Mouse (Mus musculus): Measurements from ENCODE around the gene Shank3.

The Shank3 gene

GRCm38 (mm10) chr15:89555591-89555990, 56.2 kb downstream of the Shank3 start:
- intact Hi-C loops (cut with DNase I), result no loop called here

DNA sequence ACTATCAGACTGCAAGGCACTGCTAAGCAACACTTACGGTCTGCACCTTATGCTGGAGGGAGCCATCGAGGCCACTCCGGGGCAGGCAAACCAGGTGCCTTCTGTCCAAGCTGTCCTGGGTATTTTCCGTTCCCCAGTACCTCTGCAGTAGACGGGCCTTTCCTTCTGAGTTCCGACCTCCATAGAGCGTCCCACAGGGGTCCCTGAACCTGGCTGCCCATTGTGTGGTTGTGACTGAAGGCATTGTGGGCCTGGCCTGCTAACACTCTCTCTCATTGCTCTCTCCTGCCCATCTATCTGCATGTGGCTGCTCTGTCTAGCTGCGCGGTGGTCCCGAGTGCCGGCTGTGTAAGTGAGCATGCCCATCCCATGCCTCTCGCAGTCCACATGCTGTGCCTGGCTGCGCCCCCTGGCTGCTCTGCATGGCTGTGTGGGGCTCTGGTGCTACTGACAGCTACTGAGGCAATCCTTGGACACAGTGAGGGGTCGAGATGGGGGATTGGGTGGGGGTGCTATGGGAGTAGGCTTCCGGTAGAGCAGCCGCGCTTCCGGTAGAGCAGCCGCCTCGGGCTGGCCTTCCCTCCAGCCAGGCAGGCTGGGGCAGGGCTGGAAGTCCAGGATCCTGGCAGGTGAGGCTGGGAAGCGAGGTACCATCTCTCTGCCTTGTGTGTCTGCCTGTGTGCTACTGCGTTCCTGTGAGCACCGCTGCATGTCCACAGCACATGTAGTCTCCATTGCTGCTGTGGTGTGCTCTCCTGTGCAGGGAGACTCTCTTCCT, 57.2 kb downstream of the Shank3 start:
- intact Hi-C loops (cut with DNase I), result no loop called here

GRCm38 (mm10) chr15:89557179-89557995, 58.0 kb downstream of the Shank3 start:
- intact Hi-C loops (cut with DNase I), result no loop called here

- intact Hi-C loops (cut with DNase I), result no loop called here
These were observed 58.6 kb downstream of the Shank3 start for GRCm38 (mm10) chr15:89557996-89558390.

GRCm38 (mm10) chr15:89559202-89559731, 59.8 kb downstream of the Shank3 start:
- intact Hi-C loops (cut with DNase I), result no loop called here

GRCm38 (mm10) chr15:89568114-89568513, 68.7 kb downstream of the Shank3 start, which contains the start of gene Acr:
Gene Acr, plus strand, starts transcription at chr15:89568326.
- intact Hi-C loops (cut with DNase I), result no loop called here

- intact Hi-C loops (cut with DNase I), result no loop called here
These were observed 72.7 kb downstream of the Shank3 start for GRCm38 (mm10) chr15:89572147-89572546.

- intact Hi-C loops (cut with DNase I), result no loop called here
These were observed 83.1 kb downstream of the Shank3 start for GRCm38 (mm10) chr15:89582494-89582893.

- intact Hi-C loops (cut with DNase I), result no loop called here
These were observed 85.7 kb downstream of the Shank3 start for GRCm38 (mm10) chr15:89585101-89585500.

- intact Hi-C loops (cut with DNase I), result no loop called here
These were observed 86.2 kb downstream of the Shank3 start for GRCm38 (mm10) chr15:89585631-89586030.

GRCm38 (mm10) chr15:89589146-89589545, 89.7 kb downstream of the Shank3 start:
- intact Hi-C loops (cut with DNase I), result no loop called here

- intact Hi-C loops (cut with DNase I), result no loop called here
These were observed 91.9 kb downstream of the Shank3 start for GRCm38 (mm10) chr15:89591317-89591716.

DNA sequence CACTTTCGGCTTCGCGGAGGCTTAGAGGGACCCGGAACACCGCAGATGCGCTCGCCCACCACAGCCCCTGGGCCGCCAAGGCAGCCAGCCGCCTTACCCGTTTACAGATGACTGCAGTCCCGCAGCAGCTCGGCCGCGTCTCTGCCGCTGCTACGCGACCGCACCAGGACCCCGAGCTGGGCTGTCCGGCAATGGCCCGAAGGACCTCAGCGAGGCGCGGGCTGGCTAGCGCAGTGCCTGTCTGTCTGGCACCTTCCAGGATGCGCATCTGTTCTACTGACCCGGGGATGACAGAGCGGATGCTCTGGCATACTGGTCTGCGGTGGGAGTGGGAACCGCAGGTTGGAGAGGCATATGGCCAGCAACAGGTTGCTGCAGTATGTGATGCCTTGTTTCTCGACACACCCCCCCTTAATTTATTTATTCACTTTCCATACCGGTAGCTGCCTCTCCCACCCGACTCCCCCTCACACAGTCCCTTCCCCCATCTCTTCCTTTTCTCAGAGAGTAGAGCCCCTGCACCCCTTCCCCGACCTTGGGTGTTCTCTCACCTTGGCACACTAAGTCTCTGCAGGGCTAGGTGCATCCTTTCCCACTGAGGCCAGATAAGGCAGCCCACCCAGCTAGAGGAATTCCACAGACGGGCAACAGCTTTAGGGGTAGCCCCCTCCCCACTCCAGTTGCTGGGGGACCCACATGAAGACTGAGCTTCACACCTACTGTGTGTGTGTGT, 92.5 kb downstream of the Shank3 start, which contains the start of gene Rabl2:
TSS of gene Rabl2 (minus strand) at position 201 of the 733 bp plus-strand sequence.
- intact Hi-C loops (cut with DNase I), result no loop called here

GRCm38 (mm10) chr15:89592548-89592947, 93.1 kb downstream of the Shank3 start:
- intact Hi-C loops (cut with DNase I), result no loop called here

- intact Hi-C loops (cut with DNase I), result no loop called here
These were observed 106.6 kb downstream of the Shank3 start for GRCm38 (mm10) chr15:89605822-89606570.

DNA sequence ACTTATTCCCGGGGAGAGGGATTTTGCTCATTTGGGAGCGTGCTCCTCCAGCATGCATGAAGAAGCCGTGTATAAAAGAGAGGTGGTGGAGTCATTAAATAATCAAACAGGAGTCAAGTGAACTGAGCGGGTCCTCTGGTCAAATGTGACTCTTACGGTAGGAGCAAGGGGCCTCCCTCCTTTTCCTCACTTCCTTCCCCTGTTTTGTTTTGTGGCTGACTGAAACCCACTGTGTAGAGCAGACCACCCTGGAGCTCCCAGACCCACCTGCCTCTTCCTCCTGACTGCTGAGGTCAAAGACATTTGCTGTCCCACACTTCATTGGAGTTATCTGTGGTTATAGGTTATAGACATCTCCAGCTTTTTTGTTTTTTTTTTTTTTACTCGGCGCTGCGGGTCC, 108.1 kb downstream of the Shank3 start:
- intact Hi-C loops (cut with DNase I), result no loop called here

GRCm38 (mm10) chr15:89607888-89608287, 108.5 kb downstream of the Shank3 start:
- intact Hi-C loops (cut with DNase I), result no loop called here
